Mouse (Mus musculus) central nervous system, embryonic 11.5 days (tissue): ENCODE data around the gene Tbl2. TPM values are rescaled to one million over a fixed set of nuclear protein-coding genes. Genes with fewer than 3 reads are reported as not detected.

Source experiments
- polyA plus RNA-seq: library from polyadenylated mRNA; depleted of rRNA; stranded (reverse); fragments of >200 nt; gene quantifications from 2 replicates; pipeline ENCODE4 v1.2.3, GENCODE M21; 2012; rRNA removed

Tbl2 gene
- 18.3 and 18.7 TPM in 2 replicates for polyA plus RNA-seq

DNA sequence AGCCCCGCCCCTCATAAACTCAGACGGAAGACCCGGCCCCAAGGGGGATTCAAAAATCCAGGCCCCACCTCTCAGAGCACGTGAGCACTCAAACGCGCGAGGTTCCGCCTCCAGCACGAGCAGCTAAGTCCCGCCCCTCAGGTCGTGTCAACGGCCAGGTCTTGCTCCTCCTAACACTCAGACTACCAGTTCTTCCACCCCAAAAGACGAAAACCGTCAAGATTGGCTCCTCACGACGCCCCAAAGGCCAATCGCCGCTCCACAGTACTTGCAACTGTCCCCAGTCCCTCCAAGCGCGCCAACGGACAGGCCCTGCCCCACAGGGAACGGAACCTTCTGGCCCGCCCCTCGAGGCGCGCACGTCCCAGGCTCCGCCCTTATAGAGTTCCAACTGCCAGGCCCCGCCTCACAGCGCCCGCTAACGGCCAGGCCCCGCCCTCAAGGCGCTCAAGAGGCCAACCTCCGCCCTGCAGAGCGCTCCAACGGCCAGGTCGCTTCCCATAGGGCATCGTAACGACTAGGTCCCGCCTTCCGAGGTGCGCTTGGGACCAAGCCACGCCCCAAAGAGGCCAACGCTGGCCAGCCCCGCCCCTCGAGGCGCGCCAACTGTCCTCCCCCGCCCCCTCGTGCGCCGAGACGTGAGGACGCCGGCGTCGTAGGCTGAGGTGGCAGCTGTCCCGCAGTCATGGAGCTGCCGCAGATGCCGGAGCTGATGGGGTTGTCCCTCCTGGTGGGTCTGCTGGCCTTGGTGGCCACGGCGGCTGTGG lies at the start of gene Tbl2:
TSS of gene Tbl2 (plus strand) at position 605 of the 767 bp plus-strand sequence.

DNA sequence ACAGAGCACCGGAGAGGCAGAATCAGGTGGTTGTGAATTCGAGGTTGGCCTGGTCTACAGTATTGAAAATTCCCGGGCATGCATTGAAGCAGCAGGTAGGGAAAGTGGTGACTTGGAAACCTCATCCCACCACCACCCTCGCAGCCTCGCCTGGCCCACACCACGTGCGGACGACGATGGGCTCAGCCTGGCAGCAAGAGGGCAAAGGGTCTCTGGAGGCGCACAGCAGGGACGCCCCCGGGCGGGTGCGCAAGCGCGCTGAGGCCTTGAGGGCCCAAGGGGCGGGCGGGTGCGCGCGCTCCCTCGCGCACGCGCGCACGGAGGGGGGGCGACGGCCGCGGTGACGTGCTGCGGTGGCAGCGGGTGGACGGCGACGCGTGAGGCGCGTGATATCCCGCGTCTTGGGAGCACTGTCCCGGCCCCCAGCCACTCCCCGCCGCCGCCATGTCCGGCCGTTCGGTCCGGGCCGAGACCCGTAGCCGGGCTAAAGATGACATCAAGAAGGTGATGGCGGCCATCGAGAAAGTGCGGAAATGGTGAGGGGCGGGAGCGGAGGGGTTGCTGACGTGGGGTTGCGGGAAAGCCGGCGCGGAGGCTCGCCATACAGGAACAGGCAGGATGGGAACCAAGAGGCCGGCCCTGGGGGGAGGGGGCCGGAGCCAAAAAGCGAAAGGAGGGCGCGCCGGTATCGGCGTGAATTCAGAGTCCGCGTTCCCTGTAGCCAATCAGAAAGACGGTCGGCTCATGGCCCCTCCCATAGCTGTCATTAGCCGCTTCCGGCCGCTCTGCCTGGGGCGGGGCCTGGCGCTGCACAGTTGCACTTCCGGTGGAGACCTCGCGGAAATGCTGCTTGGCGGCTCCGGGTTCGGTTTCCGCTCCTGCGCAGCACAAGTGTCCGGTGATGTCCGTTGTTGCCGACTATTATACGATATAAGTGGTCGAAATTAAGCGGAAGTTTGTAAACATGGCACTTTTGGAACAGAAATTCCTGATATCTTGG lies 18.9 kb downstream of the Tbl2 start, which contains the start of gene Bcl7b:
TSS of gene Bcl7b (plus strand) at position 221 of the 1,000 bp plus-strand sequence.

GRCm38 (mm10) chr5:135186621-135187348 lies 37.3 kb downstream of the Tbl2 start, which contains the start of gene Baz1b:
Baz1b (plus strand) TSS chr5:135187264.

Other genes starting within 250 kb of the Tbl2 start
- gene Tmem270, start 242.9 kb upstream of the Tbl2 start, polyA plus RNA-seq, result not detected in 2 replicates
- 7.1 and 11.9 TPM in 2 replicates for gene Cldn13, start 234.1 kb upstream of the Tbl2 start, polyA plus RNA-seq
- gene Mettl27, start 217.3 kb upstream of the Tbl2 start, polyA plus RNA-seq, result 6.1 and 12.3 TPM in 2 replicates
- gene Cldn4, start 202.7 kb upstream of the Tbl2 start, polyA plus RNA-seq, result 3.0 and 6.3 TPM in 2 replicates
- 1.2 and 2.8 TPM in 2 replicates for gene Cldn3, start 163.4 kb upstream of the Tbl2 start, polyA plus RNA-seq
- 34.8 and 49.6 TPM in 2 replicates for gene Abhd11, start 140.5 kb upstream of the Tbl2 start, polyA plus RNA-seq
- 32.9 and 37.0 TPM in 2 replicates for gene Stx1a, start 126.2 kb upstream of the Tbl2 start, polyA plus RNA-seq
- gene Dnajc30, start 85.5 kb upstream of the Tbl2 start, polyA plus RNA-seq, result 16.1 and 22.3 TPM in 2 replicates
- 110 and 175 TPM in 2 replicates for gene Bud23, start 84.7 kb upstream of the Tbl2 start, polyA plus RNA-seq
- 20.8 and 26.8 TPM in 2 replicates for gene Vps37d, start 71.4 kb upstream of the Tbl2 start, polyA plus RNA-seq
- gene Mlxipl, start 59.8 kb upstream of the Tbl2 start, polyA plus RNA-seq, result 3.9 and 4.3 TPM in 2 replicates
- gene Bcl7b, start 18.6 kb downstream of the Tbl2 start, polyA plus RNA-seq, result 19.9 and 22.0 TPM in 2 replicates
- 107 and 146 TPM in 2 replicates for gene Baz1b, start 37.6 kb downstream of the Tbl2 start, polyA plus RNA-seq
- gene Fzd9, start 101.6 kb downstream of the Tbl2 start, polyA plus RNA-seq, result 9.1 and 9.6 TPM in 2 replicates
- gene Fkbp6, start 200.4 kb downstream of the Tbl2 start, polyA plus RNA-seq, result 0.08 and 0.31 TPM in 2 replicates
- not detected in 2 replicates for gene Trim50, start 203.6 kb downstream of the Tbl2 start, polyA plus RNA-seq
- gene Nsun5, start 220.3 kb downstream of the Tbl2 start, polyA plus RNA-seq, result 29.4 and 38.3 TPM in 2 replicates
- 28.3 and 43.1 TPM in 2 replicates for gene Pom121, start 244.9 kb downstream of the Tbl2 start, polyA plus RNA-seq